24 mouse cellular contexts compared by ENCODE assay signal in the genomic region with DNA sequence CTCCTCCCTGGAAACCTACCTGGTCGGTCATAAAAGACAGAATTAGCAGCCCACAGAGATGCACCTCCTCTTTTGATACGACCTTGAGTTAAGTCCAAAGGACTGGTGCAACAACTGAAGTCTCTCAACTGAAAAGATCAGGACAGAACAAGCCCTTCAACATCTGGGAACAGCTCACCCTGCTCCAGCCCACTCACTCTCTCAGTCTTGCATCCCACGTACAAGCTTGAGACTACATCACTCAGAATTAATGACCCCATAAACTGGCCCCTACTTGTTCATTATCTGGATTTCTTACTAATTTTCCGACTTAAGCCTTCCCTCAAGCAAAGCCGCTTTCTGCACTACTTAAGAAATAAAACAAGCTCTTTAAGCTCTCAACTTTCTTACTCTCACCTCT. TPM values are rescaled to one million over a fixed set of nuclear protein-coding genes. Genes with fewer than 3 reads are reported as not detected.
DNase-seq lines count a peak whose midpoint lies in the region; ATAC-seq and TF ChIP-seq lines count a peak whose summit lies in the region.
"Had no signal": no experiment of that assay in that cellular context is flagged by ENCODE, and none has a peak within 500 bp of the region (broad histone marks: within the 10 kb centered on the region; RNA-seq: fewer than 3 reads in every experiment).

No protein-coding gene starts in this region.

- DNase-seq in kidney, adult 11 months, result no peak
- peak; percentile 75 for DNase-seq in kidney, postnatal 0 days (ENCODE audit: low spot score)
- no peak for DNase-seq in kidney, adult 8-10 months
- peak; percentile 99 for DNase-seq in fat pad, adult 2 months (ENCODE audit: extremely low read depth, low read depth, low spot score)
- DNase-seq in gonadal fat pad, adult 2 months (ENCODE audit: low read depth), result peak; percentile 99
- DNase-seq in retina, embryonic 14.5 days (ENCODE audit: low spot score), result no peak
- DNase-seq: adrenal gland, adult 8-10 months; adrenal gland, postnatal 14 days; adrenal gland, postnatal 36 days; cerebellum, adult 11-12 months; cerebellum, adult 2 months; cerebellum, adult 9-10 months; cerebellum, postnatal 10 days; cerebellum, postnatal 25 days had no signal

- peak; percentile 84 for ATAC-seq in kidney, embryonic 15.5 days (replicated peaks; ENCODE audit: low FRiP score)
- ATAC-seq in kidney, postnatal 0 days (replicated peaks; ENCODE audit: low FRiP score, low read depth), result peak; percentile 65
- ATAC-seq: forebrain, embryonic 14.5 days; forebrain, embryonic 16.5 days had no signal

- H3K4me2 ChIP-seq in kidney, embryonic 15.5 days, result 0 out of 2 replicates have a peak overlapping the region, but pooled peaks have one; percentile 35
- no peak overlapping the region for H3K4me2 ChIP-seq in kidney, postnatal 0 days (ENCODE audit: low read length)
- H3K4me2 ChIP-seq: embryonic facial prominence, embryonic 12.5 days; forebrain, embryonic 12.5 days had no signal

- H3K4me3 ChIP-seq in kidney, embryonic 15.5 days (replicated peaks), result no peak overlapping the region
- H3K4me3 ChIP-seq in kidney, postnatal 0 days (replicated peaks; ENCODE audit: low read depth, low read length), result no peak overlapping the region
- H3K4me3 ChIP-seq: embryonic facial prominence, embryonic 10.5 days; embryonic facial prominence, embryonic 12.5 days; forebrain, embryonic 10.5 days; forebrain, embryonic 12.5 days had no signal

- no peaks in the 10 kb centered on the region for H3K36me3 ChIP-seq in kidney, embryonic 15.5 days
- H3K36me3 ChIP-seq in kidney, postnatal 0 days (ENCODE audit: insufficient read depth, low read length), result no peaks in the 10 kb centered on the region
- H3K36me3 ChIP-seq: embryonic facial prominence, embryonic 10.5 days; embryonic facial prominence, embryonic 12.5 days; forebrain, embryonic 10.5 days; forebrain, embryonic 12.5 days had no signal

- H3K4me1 ChIP-seq in kidney, embryonic 15.5 days, result peaks cover 46% of the 10 kb centered on the region
- peaks cover 12% of the 10 kb centered on the region; the same call in 1 of the 2 replicates for H3K4me1 ChIP-seq in kidney, postnatal 0 days (replicated peaks; ENCODE audit: insufficient read depth, low read length)
- H3K4me1 ChIP-seq: embryonic facial prominence, embryonic 12.5 days had no signal

- peak overlapping the region; percentile 69 for H3K27ac ChIP-seq in kidney, embryonic 15.5 days
- H3K27ac ChIP-seq in kidney, postnatal 0 days, result 0 out of 2 replicates have a peak overlapping the region, but pooled peaks have one; percentile 28
- H3K27ac ChIP-seq: embryonic facial prominence, embryonic 10.5 days; embryonic facial prominence, embryonic 12.5 days; forebrain, embryonic 10.5 days; forebrain, embryonic 12.5 days had no signal

- no peak overlapping the region for H3K9ac ChIP-seq in kidney, embryonic 15.5 days
- no peak overlapping the region for H3K9ac ChIP-seq in kidney, postnatal 0 days (ENCODE audit: low read depth, low read length)
- H3K9ac ChIP-seq: embryonic facial prominence, embryonic 12.5 days; forebrain, embryonic 12.5 days had no signal

- no peaks in the 10 kb centered on the region for H3K9me3 ChIP-seq in kidney, embryonic 15.5 days (replicated peaks)
- no peaks in the 10 kb centered on the region for H3K9me3 ChIP-seq in kidney, postnatal 0 days (replicated peaks; ENCODE audit: low read length)
- H3K9me3 ChIP-seq: embryonic facial prominence, embryonic 10.5 days; embryonic facial prominence, embryonic 12.5 days; forebrain, embryonic 10.5 days; forebrain, embryonic 12.5 days had no signal

- H3K27me3 ChIP-seq in kidney, embryonic 15.5 days, result no peaks in the 10 kb centered on the region
- no peaks in the 10 kb centered on the region for H3K27me3 ChIP-seq in kidney, postnatal 0 days (ENCODE audit: insufficient read depth, low read length)
- H3K27me3 ChIP-seq: embryonic facial prominence, embryonic 12.5 days had no signal

- WGBS in kidney, embryonic 15.5 days, result 21% methylated on average over 5 of the region's 5 CpGs
- 17% methylated on average over 5 of the region's 5 CpGs for WGBS in kidney, postnatal 0 days

- no peak for TF ChIP-seq CTCF in kidney, postnatal 0 days (IDR thresholded peaks at IDR 0.05; ENCODE audit: low read depth)

RNA-seq across cellular contexts. Expression of gene Rnase11, which starts 3.2 kb away (rescaled TPM):
- 0.38 TPM in 1 of 2 replicates, not detected in the other for polyA plus RNA-seq in kidney, embryonic 15.5 days (2015; fragmentation: Nextera tagmentation; extraction: Ambion mirVana)
- 0.27 TPM in 1 of 2 replicates, not detected in the other for polyA plus RNA-seq in kidney, postnatal 0 days (2015; fragmentation: Nextera tagmentation; extraction: Ambion mirVana)
- 17.1 and 17.8 TPM in 2 replicates for polyA plus RNA-seq in gonadal fat pad, adult 2 months (2012; rRNA removed)
- polyA plus RNA-seq: C2C12; cerebellum, adult 2 months; cortical plate, adult 2 months; embryonic facial prominence, embryonic 10.5 days; embryonic facial prominence, embryonic 12.5 days; embryonic facial prominence, embryonic 14.5 days; forebrain, embryonic 10.5 days; forebrain, embryonic 12.5 days; forebrain, embryonic 14.5 days; forebrain, embryonic 16.5 days had no signal

RNA-seq across cellular contexts. Expression of gene Rnase12, which starts 4.3 kb away (rescaled TPM):
- polyA plus RNA-seq in kidney, embryonic 15.5 days (2015; fragmentation: Nextera tagmentation; extraction: Ambion mirVana), result 10.2 and 11.1 TPM in 2 replicates
- polyA plus RNA-seq in kidney, postnatal 0 days (2015; fragmentation: Nextera tagmentation; extraction: Ambion mirVana), result 10.3 and 11.1 TPM in 2 replicates
- polyA plus RNA-seq in gonadal fat pad, adult 2 months (2012; rRNA removed), result 504 and 632 TPM in 2 replicates
- polyA plus RNA-seq: C2C12; cerebellum, adult 2 months; cortical plate, adult 2 months; embryonic facial prominence, embryonic 10.5 days; embryonic facial prominence, embryonic 12.5 days; forebrain, embryonic 10.5 days; forebrain, embryonic 12.5 days; forebrain, embryonic 14.5 days; forebrain, embryonic 16.5 days had no signal

RNA-seq across cellular contexts. Expression of gene Rnase9, which starts 11.5 kb away (rescaled TPM):
- 0.17 TPM in 1 of 2 replicates, not detected in the other for polyA plus RNA-seq in kidney, embryonic 15.5 days (2015; fragmentation: Nextera tagmentation; extraction: Ambion mirVana)
- 0.11 TPM in 1 of 2 replicates, not detected in the other for polyA plus RNA-seq in kidney, postnatal 0 days (2015; fragmentation: Nextera tagmentation; extraction: Ambion mirVana)
- polyA plus RNA-seq in gonadal fat pad, adult 2 months (2012; rRNA removed), result 470 and 637 TPM in 2 replicates
- polyA plus RNA-seq: C2C12; cerebellum, adult 2 months; embryonic facial prominence, embryonic 10.5 days; embryonic facial prominence, embryonic 12.5 days; embryonic facial prominence, embryonic 14.5 days; forebrain, embryonic 10.5 days; forebrain, embryonic 12.5 days; forebrain, embryonic 14.5 days; forebrain, embryonic 16.5 days had no signal

RNA-seq across cellular contexts. Expression of gene Olfr750, which starts 21.1 kb away (rescaled TPM):
- polyA plus RNA-seq in kidney, embryonic 15.5 days (2015; fragmentation: Nextera tagmentation; extraction: Ambion mirVana), result 0.04 TPM in 1 of 2 replicates, not detected in the other
- not detected in 2 replicates for polyA plus RNA-seq in kidney, postnatal 0 days (2015; fragmentation: Nextera tagmentation; extraction: Ambion mirVana)
- polyA plus RNA-seq in gonadal fat pad, adult 2 months (2012; rRNA removed), result 0.09 TPM in 1 of 2 replicates, not detected in the other
- polyA plus RNA-seq: C2C12; cerebellum, adult 2 months; cortical plate, adult 2 months; embryonic facial prominence, embryonic 10.5 days; embryonic facial prominence, embryonic 12.5 days; embryonic facial prominence, embryonic 14.5 days; forebrain, embryonic 10.5 days; forebrain, embryonic 12.5 days; forebrain, embryonic 14.5 days had no signal

RNA-seq across cellular contexts. Expression of gene Rnase4, which starts 37.7 kb away (rescaled TPM):
- polyA plus RNA-seq in kidney, embryonic 15.5 days (2015; fragmentation: Nextera tagmentation; extraction: Ambion mirVana), result 37.8 and 40.5 TPM in 2 replicates
- polyA plus RNA-seq in kidney, postnatal 0 days (2015; fragmentation: Nextera tagmentation; extraction: Ambion mirVana), result 41.4 and 48.2 TPM in 2 replicates
- polyA plus RNA-seq in gonadal fat pad, adult 2 months (2012; rRNA removed), result 151 and 247 TPM in 2 replicates

Comparison
In these comparisons a context has a peak if more than half of its experiments do, and no peak if none do; other contexts are left out.
1. DNase-seq: peak in kidney, postnatal 0 days (single experiment), fat pad, adult 2 months (single experiment) and gonadal fat pad, adult 2 months (single experiment); none in kidney, adult 11 months (single experiment), kidney, adult 8-10 months (0 of 2) and retina, embryonic 14.5 days (single experiment).
2. RNA of gene Rnase11, which starts 3.2 kb away (polyA plus RNA-seq): 17.1 to 17.8 TPM in gonadal fat pad, adult 2 months; 0.38 TPM in kidney, embryonic 15.5 days and 0.27 TPM in kidney, postnatal 0 days; every median in the first group is over 10 times any median in the second.
3. RNA of gene Rnase12, which starts 4.3 kb away (polyA plus RNA-seq): 504 to 632 TPM in gonadal fat pad, adult 2 months; 10.3 to 11.1 TPM in kidney, postnatal 0 days and 10.2 to 11.1 TPM in kidney, embryonic 15.5 days; every median in the first group is over 10 times any median in the second.
4. RNA of gene Rnase9, which starts 11.5 kb away (polyA plus RNA-seq): 470 to 637 TPM in gonadal fat pad, adult 2 months; 0.17 TPM in kidney, embryonic 15.5 days and 0.11 TPM in kidney, postnatal 0 days; every median in the first group is over 100 times any median in the second.